Mouse (Mus musculus): ENCODE results near the gene A130010J15Rik. TPM values are rescaled to one million over a fixed set of nuclear protein-coding genes. Genes with fewer than 3 reads are reported as not detected.

Gene A130010J15Rik
- polyA plus RNA-seq, 1 experiment from 2014 or later = 16.6 TPM

DNA sequence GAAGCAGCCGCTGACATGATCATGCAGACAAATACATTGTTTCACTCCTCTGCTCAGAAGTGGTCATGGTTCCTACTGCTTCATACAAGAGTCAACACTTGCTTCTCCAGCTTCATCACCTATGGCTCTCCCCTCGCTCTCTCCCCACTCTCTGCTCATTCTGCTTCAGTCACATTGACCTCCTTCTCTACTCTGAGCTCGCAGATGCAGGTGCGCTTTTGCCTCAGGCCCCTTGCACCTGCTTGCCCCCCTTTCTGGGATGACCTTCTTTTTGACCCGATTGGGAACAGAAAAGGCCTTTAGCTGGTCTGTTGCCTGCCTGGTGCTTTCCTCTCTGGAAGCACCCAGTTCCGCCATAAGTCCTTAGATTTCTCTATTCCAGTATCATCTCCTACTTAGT is 23.3 kb upstream of the A130010J15Rik start:
- no peak for ATAC-seq (ENCODE audit: insufficient number of reproducible peaks, insufficient read depth, low FRiP score, low read depth)
- 89% methylated on average over 6 of the region's 6 CpGs for WGBS

GRCm38 (mm10) chr1:193145101-193145500 is 22.7 kb upstream of the A130010J15Rik start:
- 72% methylated on average over 4 of the region's 4 CpGs for WGBS
- no peaks in the 10 kb centered on the region for H3K36me3 ChIP-seq (ENCODE audit: control insufficient read depth, insufficient read depth, low read length)
- H3K4me2 ChIP-seq (replicated peaks; ENCODE audit: low read depth, low read length) = no peak overlapping the region
- no peaks in the 10 kb centered on the region for H3K4me1 ChIP-seq (ENCODE audit: control insufficient read depth, insufficient read depth, low read length)
- ATAC-seq (ENCODE audit: insufficient number of reproducible peaks, insufficient read depth, low FRiP score, low read depth) = no peak
- no peak overlapping the region for H3K9ac ChIP-seq (replicated peaks; ENCODE audit: low read depth, low read length)
- H3K27ac ChIP-seq (ENCODE audit: low read length) = no peak overlapping the region
- H3K27me3 ChIP-seq (ENCODE audit: control insufficient read depth, insufficient read depth, low read length) = no peaks in the 10 kb centered on the region
- no peak overlapping the region for H3K4me3 ChIP-seq (ENCODE audit: low read depth, low read length)
- no peaks in the 10 kb centered on the region for H3K9me3 ChIP-seq (ENCODE audit: control insufficient read depth, low read depth, low read length)

More for the DNA sequence above, 23.3 kb upstream of the A130010J15Rik start:
- Histone ChIP-seq H3K36me3 (ENCODE audit: control insufficient read depth, insufficient read depth, low read length) (no peaks in the 10 kb centered on the region), H3K27me3 (ENCODE audit: control insufficient read depth, insufficient read depth, low read length) (no peaks in the 10 kb centered on the region), H3K4me1 (ENCODE audit: control insufficient read depth, insufficient read depth, low read length) (no peaks in the 10 kb centered on the region), H3K9ac (replicated peaks; ENCODE audit: low read depth, low read length) (no peak overlapping the region), H3K4me2 (replicated peaks; ENCODE audit: low read depth, low read length) (no peak overlapping the region), H3K4me3 (ENCODE audit: low read depth, low read length) (no peak overlapping the region), H3K27ac (ENCODE audit: low read length) (no peak overlapping the region), H3K9me3 (ENCODE audit: control insufficient read depth, low read depth, low read length) (no peaks in the 10 kb centered on the region)

GRCm38 (mm10) chr1:193146416-193146815 is 21.4 kb upstream of the A130010J15Rik start:
- no peak for ATAC-seq (ENCODE audit: insufficient number of reproducible peaks, insufficient read depth, low FRiP score, low read depth)
- no peaks in the 10 kb centered on the region for H3K4me1 ChIP-seq (ENCODE audit: control insufficient read depth, insufficient read depth, low read length)
- 83% methylated on average over 1 of the region's 1 CpGs for WGBS

DNA sequence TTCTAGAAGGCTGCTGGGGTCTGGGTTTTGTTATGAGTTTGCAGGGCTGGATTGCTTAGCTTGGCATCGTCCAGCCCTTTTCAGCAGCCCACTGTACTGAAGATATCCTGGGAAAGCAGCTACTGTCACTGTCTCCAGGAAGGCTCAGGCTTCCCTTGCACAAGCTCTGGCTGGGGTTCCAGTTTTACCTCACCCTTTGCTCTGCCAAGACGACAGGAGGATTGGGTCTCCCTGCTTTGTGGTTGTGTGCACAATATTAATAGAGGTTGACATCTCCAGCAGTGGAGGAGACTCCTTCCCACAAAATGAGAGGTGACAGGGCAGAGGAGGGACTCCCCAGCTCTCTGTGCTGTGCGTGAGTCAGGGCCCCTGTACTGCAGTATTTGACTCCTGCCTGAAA is 18.6 kb upstream of the A130010J15Rik start:
- no peak overlapping the region for H3K27ac ChIP-seq (ENCODE audit: low read length)
- H3K9ac ChIP-seq (replicated peaks; ENCODE audit: low read depth, low read length) = no peak overlapping the region
- WGBS = 59% methylated on average over 3 of the region's 3 CpGs
- H3K9me3 ChIP-seq (ENCODE audit: control insufficient read depth, low read depth, low read length) = no peaks in the 10 kb centered on the region
- no peak overlapping the region for H3K4me2 ChIP-seq (replicated peaks; ENCODE audit: low read depth, low read length)
- no peaks in the 10 kb centered on the region for H3K36me3 ChIP-seq (ENCODE audit: control insufficient read depth, insufficient read depth, low read length)
- peaks cover 9% of the 10 kb centered on the region; the same call in 1 of the 2 replicates for H3K27me3 ChIP-seq (ENCODE audit: control insufficient read depth, insufficient read depth, low read length)
- H3K4me1 ChIP-seq (ENCODE audit: control insufficient read depth, insufficient read depth, low read length) = peaks cover 7% of the 10 kb centered on the region; the same call in 1 of the 2 replicates
- no peak overlapping the region for H3K4me3 ChIP-seq (ENCODE audit: low read depth, low read length)
- no peak for ATAC-seq (ENCODE audit: insufficient number of reproducible peaks, insufficient read depth, low FRiP score, low read depth)

More at GRCm38 (mm10) chr1:193146416-193146815, 21.4 kb upstream of the A130010J15Rik start:
- Histone ChIP-seq H3K9ac (replicated peaks; ENCODE audit: low read depth, low read length) (no peak overlapping the region), H3K4me2 (replicated peaks; ENCODE audit: low read depth, low read length) (no peak overlapping the region), H3K27me3 (ENCODE audit: control insufficient read depth, insufficient read depth, low read length) (no peaks in the 10 kb centered on the region), H3K9me3 (ENCODE audit: control insufficient read depth, low read depth, low read length) (no peaks in the 10 kb centered on the region), H3K36me3 (ENCODE audit: control insufficient read depth, insufficient read depth, low read length) (no peaks in the 10 kb centered on the region), H3K27ac (ENCODE audit: low read length) (no peak overlapping the region), H3K4me3 (ENCODE audit: low read depth, low read length) (no peak overlapping the region)

GRCm38 (mm10) chr1:193151134-193151533 is 16.7 kb upstream of the A130010J15Rik start:
- Histone ChIP-seq H3K4me2 (replicated peaks; ENCODE audit: low read depth, low read length) (no peak overlapping the region), H3K9ac (replicated peaks; ENCODE audit: low read depth, low read length) (no peak overlapping the region), H3K4me1 (ENCODE audit: control insufficient read depth, insufficient read depth, low read length) (peaks cover 11% of the 10 kb centered on the region; the same call in 1 of the 2 replicates), H3K4me3 (ENCODE audit: low read depth, low read length) (no peak overlapping the region), H3K36me3 (ENCODE audit: control insufficient read depth, insufficient read depth, low read length) (no peaks in the 10 kb centered on the region), H3K27ac (ENCODE audit: low read length) (no peak overlapping the region), H3K27me3 (ENCODE audit: control insufficient read depth, insufficient read depth, low read length) (peaks cover 9% of the 10 kb centered on the region; the same call in 1 of the 2 replicates), H3K9me3 (ENCODE audit: control insufficient read depth, low read depth, low read length) (no peaks in the 10 kb centered on the region)
- 40% methylated on average over 7 of the region's 7 CpGs for WGBS
- no peak for ATAC-seq (ENCODE audit: insufficient number of reproducible peaks, insufficient read depth, low FRiP score, low read depth)

DNA sequence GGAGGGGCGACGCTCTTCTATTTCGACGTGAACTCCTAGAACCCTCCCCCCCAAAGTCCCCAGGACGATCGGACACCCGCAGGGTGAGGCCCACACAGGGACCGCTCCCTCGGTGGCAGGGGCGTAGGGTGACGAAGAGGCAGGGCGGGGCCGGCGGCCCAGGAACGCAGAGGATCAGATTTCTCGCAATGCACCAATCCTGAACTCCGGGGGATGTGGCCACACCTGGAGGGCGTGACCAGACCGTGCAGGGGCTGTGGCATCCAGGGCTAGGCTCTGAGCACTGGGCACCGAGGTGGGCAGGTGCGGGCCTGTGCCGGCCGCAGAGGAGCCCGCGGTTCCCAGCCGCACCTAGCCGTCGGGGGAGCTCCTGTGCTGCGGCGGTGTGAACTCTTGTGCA is 15.0 kb upstream of the A130010J15Rik start, which contains the start of gene Irf6:
Gene Irf6 (plus strand): TSS at position 240 of the 400 bp plus-strand sequence.
- Histone ChIP-seq H3K36me3 (ENCODE audit: control insufficient read depth, insufficient read depth, low read length) (no peaks in the 10 kb centered on the region), H3K4me2 (replicated peaks; ENCODE audit: low read depth, low read length) (peak within 1 kb of the TSS; percentile 55), H3K4me1 (ENCODE audit: control insufficient read depth, insufficient read depth, low read length) (peaks cover 19% of the 10 kb centered on the region; the same call in 1 of the 2 replicates), H3K27ac (ENCODE audit: low read length) (peak within 1 kb of the TSS; percentile 58; the same call in 1 of the 2 replicates), H3K27me3 (ENCODE audit: control insufficient read depth, insufficient read depth, low read length) (peaks cover 9% of the 10 kb centered on the region; the same call in 1 of the 2 replicates), H3K9me3 (ENCODE audit: control insufficient read depth, low read depth, low read length) (no peaks in the 10 kb centered on the region), H3K4me3 (ENCODE audit: low read depth, low read length) (peak within 1 kb of the TSS; percentile 42), H3K9ac (replicated peaks; ENCODE audit: low read depth, low read length) (peak within 1 kb of the TSS; percentile 26; the same call in 1 of the 2 replicates)
- ATAC-seq (ENCODE audit: insufficient number of reproducible peaks, insufficient read depth, low FRiP score, low read depth) = peak; percentile 96
- under 1% methylated on average over 30 of the region's 30 CpGs for WGBS

DNA sequence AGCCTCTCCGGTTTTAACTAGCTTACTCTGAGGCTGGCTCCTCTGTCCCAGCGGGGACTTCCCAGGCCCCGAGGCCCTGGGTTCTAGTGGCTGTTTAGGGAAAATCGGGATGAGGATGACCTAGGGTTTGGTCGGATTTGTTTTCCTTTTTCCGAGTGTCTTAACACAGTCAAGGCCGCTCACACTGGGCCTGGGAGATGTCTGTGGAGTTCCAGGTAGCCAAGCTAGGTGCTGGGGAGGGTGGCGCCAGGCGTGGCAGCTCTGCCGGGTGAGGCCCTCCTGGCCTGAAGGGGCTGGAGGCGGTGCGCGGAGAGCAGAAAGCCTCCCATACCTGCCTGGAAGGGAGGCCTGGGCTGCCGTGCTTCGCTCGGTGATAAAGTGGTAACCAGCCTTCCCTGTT is 14.3 kb upstream of the A130010J15Rik start:
- WGBS = 24% methylated on average over 16 of the region's 16 CpGs
- Histone ChIP-seq H3K27me3 (ENCODE audit: control insufficient read depth, insufficient read depth, low read length) (peaks cover 9% of the 10 kb centered on the region; the same call in 1 of the 2 replicates), H3K4me3 (ENCODE audit: low read depth, low read length) (peak overlapping the region; percentile 42), H3K36me3 (ENCODE audit: control insufficient read depth, insufficient read depth, low read length) (no peaks in the 10 kb centered on the region), H3K4me1 (ENCODE audit: control insufficient read depth, insufficient read depth, low read length) (peaks cover 19% of the 10 kb centered on the region; the same call in 1 of the 2 replicates), H3K4me2 (replicated peaks; ENCODE audit: low read depth, low read length) (peak overlapping the region; percentile 55), H3K9me3 (ENCODE audit: control insufficient read depth, low read depth, low read length) (no peaks in the 10 kb centered on the region), H3K9ac (replicated peaks; ENCODE audit: low read depth, low read length) (peak overlapping the region; percentile 26; the same call in 1 of the 2 replicates), H3K27ac (ENCODE audit: low read length) (peak overlapping the region; percentile 58; the same call in 1 of the 2 replicates)
- ATAC-seq (ENCODE audit: insufficient number of reproducible peaks, insufficient read depth, low FRiP score, low read depth) = peak; percentile 50

DNA sequence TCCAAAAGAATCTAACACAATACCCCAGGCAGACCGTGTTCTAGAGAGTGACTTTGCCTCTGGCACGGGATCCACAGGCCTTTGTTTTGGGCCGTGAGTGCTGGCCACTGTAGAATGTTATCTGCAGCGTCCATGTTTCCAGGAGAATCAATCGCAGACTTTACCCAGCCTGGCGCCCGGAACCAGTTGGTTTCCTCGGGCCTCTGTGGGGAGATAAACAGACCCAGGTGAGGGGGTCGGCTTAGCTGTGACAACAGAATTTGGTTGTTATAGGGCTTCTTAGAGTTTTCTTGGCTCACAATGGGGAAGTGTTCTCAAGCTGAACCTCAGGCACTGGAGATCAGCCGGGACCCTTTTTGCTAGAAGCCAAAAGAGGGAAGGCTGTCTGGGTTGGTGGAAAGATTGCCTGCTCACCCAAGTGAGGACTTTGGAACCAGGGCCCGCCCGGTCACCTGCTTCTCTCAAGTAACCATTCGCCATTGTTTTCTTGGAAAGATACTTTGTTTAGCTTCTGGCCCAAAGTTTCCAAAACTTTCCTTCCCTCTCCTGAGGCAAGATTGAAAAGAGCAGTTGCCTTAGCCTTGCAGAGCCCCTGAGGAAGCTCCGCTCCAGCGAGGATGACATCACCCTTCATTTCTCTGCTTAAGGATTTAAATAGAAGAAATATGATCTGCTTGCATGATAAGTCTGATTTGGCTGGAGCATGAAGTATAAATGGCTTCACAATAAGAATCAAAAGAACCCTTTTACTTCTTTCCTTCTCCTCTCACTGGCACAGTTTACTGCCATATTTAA is 11.3 kb upstream of the A130010J15Rik start:
- no peaks in the 10 kb centered on the region for H3K9me3 ChIP-seq (ENCODE audit: control insufficient read depth, low read depth, low read length)
- WGBS = 61% methylated on average over 15 of the region's 15 CpGs
- H3K4me1 ChIP-seq (ENCODE audit: control insufficient read depth, insufficient read depth, low read length) = peaks cover 38% of the 10 kb centered on the region
- H3K27ac ChIP-seq (ENCODE audit: low read length) = peak overlapping the region; percentile 56
- no peak for ATAC-seq (ENCODE audit: insufficient number of reproducible peaks, insufficient read depth, low FRiP score, low read depth)
- no peak overlapping the region for H3K4me3 ChIP-seq (ENCODE audit: low read depth, low read length)
- no peak overlapping the region for H3K9ac ChIP-seq (replicated peaks; ENCODE audit: low read depth, low read length)
- H3K27me3 ChIP-seq (ENCODE audit: control insufficient read depth, insufficient read depth, low read length) = peaks cover 9% of the 10 kb centered on the region; the same call in 1 of the 2 replicates
- peak overlapping the region; percentile 13 for H3K4me2 ChIP-seq (replicated peaks; ENCODE audit: low read depth, low read length)
- no peaks in the 10 kb centered on the region for H3K36me3 ChIP-seq (ENCODE audit: control insufficient read depth, insufficient read depth, low read length)

Data from stomach, embryonic 14.5 days (tissue).